Mouse (Mus musculus) MEL (cell line): Measurements from ENCODE around the gene Tirap. TPM values are rescaled to one million over a fixed set of nuclear protein-coding genes. Genes with fewer than 3 reads are reported as not detected.

Experiments
- DNase-seq: peaks from one replicate; pipeline ENCODE4 v3.0.0; 2011; ENCODE audit warnings: low read depth, low spot score
- H3K27ac ChIP-seq: 2 replicates; pipeline ENCODE4 v1.5.1; 2012; ENCODE audit warnings: low read depth, mild to moderate bottlenecking, control low read depth, low read length, moderate library complexity; ENCODE audit not compliant: control insufficient read depth
- H3K27me3 ChIP-seq, 2 experiments: fragments of 150-350 bp in 1 of 2; sonication (generic) in 1 of 2; 2 replicates each; pipeline ENCODE4 v1.6.1; 2012; ENCODE audit warnings: low read length in 2 of 2, mild to moderate bottlenecking in 2 of 2, improper control_type of control experiment in 1 of 2, moderate library complexity in 1 of 2; ENCODE audit not compliant: insufficient read depth in 2 of 2, control insufficient read depth in 1 of 2
- H3K36me3 ChIP-seq, 2 experiments: 2 replicates each; pipeline ENCODE4 v1.6.1; 2012 to 2014; ENCODE audit warnings: low read length in 2 of 2, improper control_type of control experiment in 1 of 2, inconsistent platforms in 1 of 2, mild to moderate bottlenecking in 1 of 2; ENCODE audit not compliant: insufficient read depth in 2 of 2, control insufficient read depth in 1 of 2
- H3K4me1 ChIP-seq, 2 experiments: fragments of 150-350 bp in 1 of 2; sonication (generic) in 1 of 2; 2 replicates each; pipeline ENCODE4 v1.6.1; 2012; ENCODE audit warnings: low read length in 2 of 2, improper control_type of control experiment in 1 of 2, mild to moderate bottlenecking in 1 of 2; ENCODE audit not compliant: insufficient read depth in 2 of 2, control insufficient read depth in 1 of 2
- H3K4me3 ChIP-seq, 2 experiments: fragments of 150-350 bp in 1 of 2; sonication (generic) in 1 of 2; 2 replicates each; pipeline ENCODE4 v1.5.1; 2012; ENCODE audit warnings: low read depth in 2 of 2, low read length in 2 of 2, mild to moderate bottlenecking in 2 of 2, moderate library complexity in 2 of 2, control low read depth in 1 of 2, improper control_type of control experiment in 1 of 2; ENCODE audit not compliant: control insufficient read depth in 1 of 2, insufficient read depth in 1 of 2
- H3K79me2 ChIP-seq: 2 replicates; pipeline ENCODE4 v1.6.1; 2012; ENCODE audit warnings: mild to moderate bottlenecking, low read length, moderate library complexity; ENCODE audit not compliant: control insufficient read depth, poor library complexity, insufficient read depth
- H3K9ac ChIP-seq: 2 replicates; pipeline ENCODE4 v1.6.1; 2012; ENCODE audit warnings: low read depth, mild to moderate bottlenecking, control low read depth, low read length, moderate library complexity; ENCODE audit not compliant: control insufficient read depth, poor library complexity, severe bottlenecking
- H3K9me3 ChIP-seq: fragments of 150-350 bp; sonication (generic); replicated peaks from 2 replicates; pipeline ENCODE4 v1.6.1; 2012; ENCODE audit warnings: mild to moderate bottlenecking, low read length, improper control_type of control experiment, moderate library complexity; ENCODE audit not compliant: insufficient read depth
- BHLHE40 ChIP-seq: IDR thresholded peaks from 2 replicates; pipeline ENCODE4 v1.6.1; 2012; ENCODE audit warnings: low read depth, mild to moderate bottlenecking, inconsistent platforms, low read length, improper control_type of control experiment, borderline replicate concordance
- CHD1 ChIP-seq: IDR thresholded peaks from 2 replicates; pipeline ENCODE4 v1.6.1; 2012; ENCODE audit warnings: low read depth, mild to moderate bottlenecking, inconsistent platforms, low read length, improper control_type of control experiment
- CHD2 ChIP-seq: IDR thresholded peaks from 2 replicates; pipeline ENCODE4 v1.6.1; 2011; ENCODE audit warnings: low read length, improper control_type of control experiment
- CTCF ChIP-seq, 3 experiments: IDR thresholded peaks in 2 of 3; conservative IDR thresholded peaks in 1 of 3; 2 replicates each; pipeline ENCODE4 v1.5.1; 2011 to 2012; ENCODE audit warnings: low read length in 3 of 3, low read depth in 2 of 3, mild to moderate bottlenecking in 2 of 3, improper control_type of control experiment in 1 of 3, inconsistent platforms in 1 of 3, mixed read lengths in 1 of 3, moderate library complexity in 1 of 3; ENCODE audit not compliant: control insufficient read depth in 1 of 3, insufficient read depth in 1 of 3, poor library complexity in 1 of 3, severe bottlenecking in 1 of 3
- E2F4 ChIP-seq: IDR thresholded peaks from 2 replicates; pipeline ENCODE4 v1.6.1; 2011; ENCODE audit warnings: low read depth, low read length, improper control_type of control experiment, borderline replicate concordance
- ETS1 ChIP-seq: IDR thresholded peaks from 2 replicates; pipeline ENCODE4 v1.6.1; 2012; ENCODE audit warnings: low read depth, mild to moderate bottlenecking, inconsistent platforms, low read length, improper control_type of control experiment, moderate library complexity
- GABPA ChIP-seq: IDR thresholded peaks from 2 replicates; pipeline ENCODE4 v1.6.1; 2012; ENCODE audit warnings: low read depth, mild to moderate bottlenecking, inconsistent platforms, low read length, improper control_type of control experiment, moderate library complexity
- GATA1 ChIP-seq: IDR thresholded peaks from 2 replicates; pipeline ENCODE4 v1.6.1; 2011; ENCODE audit warnings: low read depth, low read length, improper control_type of control experiment
- HCFC1 ChIP-seq: IDR thresholded peaks from 2 replicates; pipeline ENCODE4 v1.6.1; 2012; ENCODE audit warnings: low read depth, mild to moderate bottlenecking, inconsistent platforms, low read length, improper control_type of control experiment, moderate library complexity
- JUND ChIP-seq: IDR thresholded peaks from 2 replicates; pipeline ENCODE4 v1.6.1; 2011; ENCODE audit warnings: low read depth, mild to moderate bottlenecking, improper control_type of control experiment, low read length
- MAFK ChIP-seq: IDR thresholded peaks from 2 replicates; pipeline ENCODE4 v1.6.1; 2011; ENCODE audit warnings: low read depth, mild to moderate bottlenecking, low read length, improper control_type of control experiment, borderline replicate concordance
- MAX ChIP-seq: IDR thresholded peaks from 2 replicates; pipeline ENCODE4 v1.6.1; 2011; ENCODE audit warnings: low read length, improper control_type of control experiment
- MAZ ChIP-seq: IDR thresholded peaks from 2 replicates; pipeline ENCODE4 v1.6.1; 2012; ENCODE audit warnings: low read depth, mild to moderate bottlenecking, inconsistent platforms, low read length, improper control_type of control experiment
- MEF2A ChIP-seq: IDR thresholded peaks from 2 replicates; pipeline ENCODE4 v1.6.1; 2014; ENCODE audit warnings: low read depth, mild to moderate bottlenecking, inconsistent platforms, low read length, improper control_type of control experiment; ENCODE audit not compliant: poor library complexity, insufficient replicate concordance, severe bottlenecking; ENCODE audit errors: extremely low read depth
- MXI1 ChIP-seq: IDR thresholded peaks from 2 replicates; pipeline ENCODE4 v1.6.1; 2011; ENCODE audit warnings: mild to moderate bottlenecking, low read depth, low read length, improper control_type of control experiment
- MYC ChIP-seq: IDR thresholded peaks from 2 replicates; pipeline ENCODE4 v1.6.1; 2011; ENCODE audit warnings: low read depth, mild to moderate bottlenecking, low read length, improper control_type of control experiment, moderate library complexity
- NELFE ChIP-seq: IDR thresholded peaks from 2 replicates; pipeline ENCODE4 v1.6.1; 2011; ENCODE audit warnings: low read depth, low read length, improper control_type of control experiment
- NRF1 ChIP-seq: IDR thresholded peaks from 2 replicates; pipeline ENCODE4 v1.6.1; 2014; ENCODE audit warnings: low read depth, mild to moderate bottlenecking, inconsistent platforms, low read length, improper control_type of control experiment, moderate library complexity; ENCODE audit not compliant: poor library complexity, insufficient read depth, severe bottlenecking
- POLR2A ChIP-seq, 2 experiments: IDR thresholded peaks; 2 replicates each; pipeline ENCODE4 v1.6.1; 2011 to 2012; ENCODE audit warnings: low read length in 2 of 2, mild to moderate bottlenecking in 2 of 2, control low read depth in 1 of 2, improper control_type of control experiment in 1 of 2, low read depth in 1 of 2, moderate library complexity in 1 of 2; ENCODE audit not compliant: control insufficient read depth in 1 of 2, insufficient read depth in 1 of 2, poor library complexity in 1 of 2
- POLR2AphosphoS5 ChIP-seq: IDR thresholded peaks from 2 replicates; pipeline ENCODE4 v1.6.1; 2012; ENCODE audit warnings: low read depth, borderline replicate concordance, mild to moderate bottlenecking, inconsistent platforms, low read length, moderate library complexity, mixed read lengths
- RAD21 ChIP-seq: IDR thresholded peaks from 2 replicates; pipeline ENCODE4 v1.6.1; 2011; ENCODE audit warnings: mild to moderate bottlenecking, low read depth, low read length, improper control_type of control experiment
- RCOR1 ChIP-seq: IDR thresholded peaks from 2 replicates; pipeline ENCODE4 v1.6.1; 2012; ENCODE audit warnings: low read depth, mild to moderate bottlenecking, inconsistent platforms, low read length, improper control_type of control experiment
- SIN3A ChIP-seq: IDR thresholded peaks from 2 replicates; pipeline ENCODE4 v1.6.1; 2012; ENCODE audit warnings: low read length, improper control_type of control experiment, inconsistent platforms
- SMC3 ChIP-seq: IDR thresholded peaks from 2 replicates; pipeline ENCODE4 v1.6.1; 2011; ENCODE audit warnings: low read depth, low read length, improper control_type of control experiment
- TAL1 ChIP-seq: IDR thresholded peaks from 2 replicates; pipeline ENCODE4 v1.6.1; 2012; ENCODE audit warnings: mild to moderate bottlenecking, inconsistent platforms, low read length, moderate library complexity, mixed read lengths
- TBP ChIP-seq: IDR thresholded peaks from 2 replicates; pipeline ENCODE4 v1.8.0; 2011; ENCODE audit warnings: low read depth, low read length, improper control_type of control experiment
- TCF12 ChIP-seq: IDR thresholded peaks from 2 replicates; pipeline ENCODE4 v1.6.1; 2014; ENCODE audit warnings: low read depth, mild to moderate bottlenecking, inconsistent platforms, low read length, improper control_type of control experiment, moderate library complexity
- UBTF ChIP-seq: IDR thresholded peaks from 2 replicates; pipeline ENCODE4 v1.6.1; 2012; ENCODE audit warnings: low read depth, mild to moderate bottlenecking, inconsistent platforms, low read length, improper control_type of control experiment, moderate library complexity, borderline replicate concordance; ENCODE audit not compliant: insufficient read depth
- USF1 ChIP-seq: IDR thresholded peaks from 2 replicates; pipeline ENCODE4 v1.6.1; 2014; ENCODE audit warnings: low read depth, mild to moderate bottlenecking, inconsistent platforms, low read length, improper control_type of control experiment, moderate library complexity
- USF2 ChIP-seq, 2 experiments: IDR thresholded peaks; 2 replicates each; pipeline ENCODE4 v1.6.1; 2011 to 2012; ENCODE audit warnings: improper control_type of control experiment in 2 of 2, low read length in 2 of 2, borderline replicate concordance in 1 of 2, inconsistent platforms in 1 of 2, low read depth in 1 of 2, mild to moderate bottlenecking in 1 of 2; ENCODE audit not compliant: insufficient read depth in 1 of 2
- ZC3H11A ChIP-seq: IDR thresholded peaks from 2 replicates; pipeline ENCODE4 v1.6.1; 2012; ENCODE audit warnings: low read depth, mild to moderate bottlenecking, inconsistent platforms, low read length, improper control_type of control experiment
- ZKSCAN1 ChIP-seq: IDR thresholded peaks from 2 replicates; pipeline ENCODE4 v1.6.1; 2012; ENCODE audit warnings: low read depth, mild to moderate bottlenecking, inconsistent platforms, low read length, improper control_type of control experiment, moderate library complexity
- ZMIZ1 ChIP-seq: IDR thresholded peaks from 2 replicates; pipeline ENCODE4 v1.6.1; 2012; ENCODE audit warnings: low read depth, mild to moderate bottlenecking, inconsistent platforms, low read length, improper control_type of control experiment, moderate library complexity
- ZNF384 ChIP-seq: IDR thresholded peaks from 2 replicates; pipeline ENCODE4 v1.6.1; 2012; ENCODE audit warnings: low read depth, mild to moderate bottlenecking, inconsistent platforms, low read length, improper control_type of control experiment
- polyA plus RNA-seq, 2 experiments: library from polyadenylated mRNA; stranded (reverse) in 1 of 2; unstranded in 1 of 2; fragments of >175 nt in 1 of 2; fragments of >200 nt in 1 of 2; gene quantifications; 2 replicates each; pipeline versions ENCODE4 v1.2.1 to v1.2.4; 2012; ENCODE audit warnings: low replicate concordance in 2 of 2, low read depth in 1 of 2; ENCODE audit not compliant: insufficient read length in 2 of 2, insufficient read depth in 1 of 2, missing spikeins in 1 of 2
- total RNA-seq: library from RNA; depleted of rRNA; stranded (reverse); fragments of 300-350 nt; gene quantifications from 2 replicates; pipeline ENCODE4 v1.2.3, GENCODE M21; 2012

Tirap gene
- total and polyA plus RNA-seq, 3 experiments: 2.4 to 5.3 TPM; not detected in 1

DNA sequence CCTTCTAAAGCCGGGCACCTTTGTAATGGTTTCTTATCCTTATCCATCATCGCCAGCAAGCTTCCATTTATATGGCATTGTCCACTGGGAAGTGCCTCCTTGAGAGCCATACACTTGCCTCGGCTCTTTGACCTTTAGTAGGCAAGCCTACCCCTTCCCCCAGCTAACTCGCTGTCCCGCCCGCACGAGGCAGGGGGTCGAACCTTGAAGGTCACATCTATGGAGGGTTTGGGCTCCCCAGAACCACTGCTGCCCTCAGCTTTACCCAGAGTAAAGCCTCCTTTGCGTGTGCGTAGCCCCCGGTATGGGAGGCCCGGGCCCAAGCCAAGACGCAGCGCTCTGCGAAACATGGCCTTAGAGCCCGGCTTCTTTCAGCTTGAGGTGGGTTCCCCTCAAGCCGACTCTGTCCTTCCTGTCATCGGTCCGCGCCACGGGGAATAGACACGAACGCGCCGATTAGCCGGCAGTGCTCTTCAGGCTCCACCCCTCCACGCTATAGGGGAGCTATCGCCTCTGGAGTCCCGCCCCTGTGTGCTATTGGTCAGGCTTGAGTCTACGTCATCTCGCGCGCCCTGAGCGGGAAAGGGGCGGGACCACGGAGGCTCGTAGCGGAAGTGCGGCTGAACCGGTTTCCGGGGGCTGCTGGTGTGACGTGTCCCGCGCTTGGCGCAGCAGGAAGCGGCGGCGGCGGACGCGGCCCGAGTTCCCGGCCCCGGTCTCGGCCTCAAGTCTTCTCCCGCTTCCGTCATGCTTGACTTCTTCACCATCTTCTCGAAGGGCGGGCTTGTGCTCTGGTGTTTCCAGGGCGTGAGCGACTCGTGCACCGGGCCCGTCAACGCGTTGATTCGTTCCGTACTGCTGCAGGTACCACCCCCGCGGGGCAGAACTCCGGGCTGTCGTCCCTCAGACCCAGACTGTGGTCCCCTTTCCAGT is 10.7 kb upstream of the Tirap start, which contains the start of gene Foxred1:
Gene Foxred1 (minus strand): TSS at position 514 of the 933 bp plus-strand sequence.
- Histone ChIP-seq H3K9me3 (no peaks in the 10 kb centered on the region), H3K36me3 (peaks cover 8 to 12% of the 10 kb centered on the region in 2 experiments)
- TF ChIP-seq ZMIZ1: peak; percentile 73; the same call in 1 of the 2 replicates
- peak; percentile 70; the same call in 1 of the 2 replicates for TF ChIP-seq E2F4
- peak; percentile 93 for TF ChIP-seq HCFC1
- peak; percentile 92; the same call in 1 of the 2 replicates for TF ChIP-seq SIN3A
- TF ChIP-seq TCF12: peak; percentile 44
- TF ChIP-seq POLR2A (IDR thresholded peaks at IDR 0.05; ENCODE audit: control insufficient read depth in 1 of 2, insufficient read depth in 1 of 2, low read depth in 1 of 2, low read length in 2 of 2, poor library complexity in 1 of 2): peak; percentile 89 to 98
- TF ChIP-seq MAZ: peak; percentile 99
- TF ChIP-seq MXI1: peak; percentile 53; the same call in 1 of the 2 replicates
- TF ChIP-seq MYC: peak; percentile 47; the same call in 1 of the 2 replicates
- TF ChIP-seq CTCF (IDR thresholded peaks at IDR 0.05 in 2 of 3, conservative IDR thresholded peaks at IDR 0.05 in 1 of 3; ENCODE audit: control insufficient read depth in 1 of 3, insufficient read depth in 1 of 3, low read depth in 2 of 3, low read length in 3 of 3, poor library complexity in 1 of 3, severe bottlenecking in 1 of 3): no peak
- TF ChIP-seq ZKSCAN1: no peak
- TF ChIP-seq USF1: no peak
- no peak for TF ChIP-seq GABPA
- TF ChIP-seq UBTF: no peak; the same call in 1 of the 2 replicates
- no peak for TF ChIP-seq POLR2AphosphoS5
- no peak for TF ChIP-seq RCOR1
- no peak for TF ChIP-seq GATA1
- no peak for TF ChIP-seq MAFK
- no peak for TF ChIP-seq SMC3
- no peak for TF ChIP-seq ZC3H11A
- no peak for TF ChIP-seq BHLHE40
- TF ChIP-seq USF2 (IDR thresholded peaks at IDR 0.05; ENCODE audit: borderline replicate concordance in 1 of 2, insufficient read depth in 1 of 2, low read depth in 1 of 2, low read length in 2 of 2): no peak
- TF ChIP-seq TBP: peak; percentile 75; the same call in 1 of the 2 replicates
- 0 out of 2 replicates have a peak, but pooled peaks have one; percentile 39 for TF ChIP-seq ETS1
- no peak for TF ChIP-seq MAX
- no peak for TF ChIP-seq MEF2A
- TF ChIP-seq ZNF384: no peak
- TF ChIP-seq NRF1: no peak
- TF ChIP-seq JUND: 0 out of 2 replicates have a peak, but pooled peaks have one; percentile 16
- TF ChIP-seq CHD2: peak; percentile 78
- TF ChIP-seq CHD1: no peak
- TF ChIP-seq NELFE: peak; percentile 96
- no peak for TF ChIP-seq RAD21
- no peak for TF ChIP-seq TAL1

More for the DNA sequence above, 10.7 kb upstream of the Tirap start, which contains the start of gene Foxred1:
- peaks cover 0 to 14% of the 10 kb centered on the region in 2 experiments; a peak in 2 of 4 replicates for H3K4me1 ChIP-seq
- H3K79me2 ChIP-seq: peaks cover 20% of the 10 kb centered on the region
- peak within 1 kb of the TSS; percentile 99 for H3K9ac ChIP-seq
- peak; percentile 99 for DNase-seq
- no peaks in the 10 kb centered on the region for H3K27me3 ChIP-seq
- H3K4me3 ChIP-seq: peak within 1 kb of the TSS; percentile 87 to 98
- H3K27ac ChIP-seq: peak within 1 kb of the TSS; percentile 90
